Mouse (Mus musculus) effector memory CD4-positive, alpha-beta T cell, adult 5 months (primary cell): ENCODE measurements around the gene Vmn1r2. TPM values are rescaled to one million over a fixed set of nuclear protein-coding genes. Genes with fewer than 3 reads are reported as not detected.

ENCODE experiments used
- polyA plus RNA-seq: library from polyadenylated mRNA; unstranded; fragments of 100-300 nt; shearing (Covaris generic); gene quantifications from one replicate; pipeline ENCODE4 v1.2.1, GENCODE M21; 2017

Gene Vmn1r2
- not detected for polyA plus RNA-seq

GRCm38 (mm10) chr4:3167020-3167419 lies at the start of gene Vmn1r2:
Gene Vmn1r2 (plus strand): TSS chr4:3167320.

GRCm38 (mm10) chr4:3185258-3185657 lies 18.1 kb downstream of the Vmn1r2 start, which contains the start of gene Vmn1r3:
Gene Vmn1r3 (minus strand): TSS chr4:3185358.

Other genes with a start within 250 kb of the Vmn1r2 start
- not detected for gene Vmn1r3, start 18.0 kb downstream of the Vmn1r2 start, polyA plus RNA-seq